Comparison of ENCODE assay signal across 25 mouse cellular contexts in the genomic region with DNA sequence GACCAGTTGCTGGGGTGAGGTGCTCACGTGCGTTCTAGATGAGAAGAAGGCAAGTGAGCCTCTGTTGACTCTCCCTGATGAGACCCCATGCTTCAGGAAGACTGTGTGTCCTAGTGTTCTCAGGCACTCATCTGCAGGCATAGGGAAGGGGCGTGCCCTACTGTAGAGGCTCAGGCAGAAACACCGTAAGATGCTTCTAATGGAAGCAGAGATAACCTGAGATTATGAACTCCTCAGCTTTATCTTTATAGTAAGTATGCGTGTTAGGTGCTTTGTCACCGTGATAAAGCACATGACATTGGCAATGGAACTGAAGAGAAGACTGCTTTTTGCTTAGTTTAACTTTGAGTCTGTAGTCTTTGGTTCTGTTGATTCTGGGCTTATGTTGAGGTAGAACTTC.
DNase-seq lines count a peak whose midpoint lies in the region; ATAC-seq and TF ChIP-seq lines count a peak whose summit lies in the region.
"Had no signal": no experiment of that assay in that cellular context is flagged by ENCODE, and none has a peak within 500 bp of the region (broad histone marks: within the 10 kb centered on the region; RNA-seq: fewer than 3 reads in every experiment).

No protein-coding gene starts in this region.

- no peaks in the 10 kb centered on the region for H3K9me3 ChIP-seq in liver, embryonic 12.5 days (replicated peaks)
- no peaks in the 10 kb centered on the region for H3K9me3 ChIP-seq in liver, postnatal 0 days (ENCODE audit: low read length)
- no peaks in the 10 kb centered on the region for H3K9me3 ChIP-seq in midbrain, embryonic 13.5 days
- H3K9me3 ChIP-seq: heart, embryonic 10.5 days; hindbrain, embryonic 13.5 days; neural tube, embryonic 13.5 days; stomach, embryonic 15.5 days had no signal

- TF ChIP-seq EP300 in liver, postnatal 0 days (IDR thresholded peaks at IDR 0.05; ENCODE audit: low read depth): peak; percentile 35

- no peak overlapping the region for H3K9ac ChIP-seq in liver, embryonic 12.5 days
- no peak overlapping the region for H3K9ac ChIP-seq in liver, postnatal 0 days (replicated peaks)
- H3K9ac ChIP-seq in midbrain, embryonic 13.5 days (replicated peaks): no peak overlapping the region
- H3K9ac ChIP-seq: hindbrain, embryonic 13.5 days; neural tube, embryonic 13.5 days; stomach, embryonic 15.5 days had no signal

- intact Hi-C loops in left cerebral cortex, adult 2 months (cut with DNase I): no loop called here

- H3K27ac ChIP-seq in layer of hippocampus, adult 2 months: peak overlapping the region; percentile 36
- peak overlapping the region; percentile 28 for H3K27ac ChIP-seq in liver, embryonic 12.5 days
- H3K27ac ChIP-seq in liver, postnatal 0 days (ENCODE audit: low read depth): no peak overlapping the region
- H3K27ac ChIP-seq in left cerebral cortex, adult 2 months: no peak overlapping the region
- no peak overlapping the region for H3K27ac ChIP-seq in midbrain, embryonic 13.5 days
- H3K27ac ChIP-seq: heart, embryonic 10.5 days; hindbrain, embryonic 13.5 days; kidney, postnatal 0 days; neural tube, embryonic 13.5 days; stomach, embryonic 15.5 days had no signal

- ATAC-seq in liver, embryonic 12.5 days: peak; percentile 86
- no peak for ATAC-seq in liver, postnatal 0 days
- no peak for ATAC-seq in midbrain, embryonic 13.5 days
- ATAC-seq: forebrain, embryonic 14.5 days; intestine, embryonic 16.5 days; midbrain, embryonic 16.5 days had no signal

- H3K36me3 ChIP-seq in liver, embryonic 12.5 days: no peaks in the 10 kb centered on the region
- H3K36me3 ChIP-seq in liver, postnatal 0 days (replicated peaks; ENCODE audit: insufficient read depth, low read length): no peaks in the 10 kb centered on the region
- H3K36me3 ChIP-seq in midbrain, embryonic 13.5 days: no peaks in the 10 kb centered on the region
- H3K36me3 ChIP-seq: heart, embryonic 10.5 days; hindbrain, embryonic 13.5 days; neural tube, embryonic 13.5 days; stomach, embryonic 15.5 days had no signal

- no peak for DNase-seq in layer of hippocampus, adult 2 months (ENCODE audit: low spot score in 2 of 2)
- no peak for DNase-seq in layer of hippocampus, adult 11-12 months (ENCODE audit: low spot score)
- no peak for DNase-seq in liver, postnatal 0 days
- DNase-seq in left cerebral cortex, adult 2 months (ENCODE audit: extremely low spot score in 1 of 2, low spot score in 2 of 2): no peak
- no peak for DNase-seq in right cerebral cortex, adult 18-20 months
- DNase-seq: adrenal gland, postnatal 36 days; cerebellum, adult 11 months; cerebellum, adult 9-10 months; gastrocnemius, postnatal 25 days; heart, postnatal 4 days; kidney, adult 8-10 months; kidney, postnatal 4 days; lung, postnatal 4 days; right cerebral cortex, postnatal 14 days had no signal

- 0 out of 2 replicates have a peak, but pooled peaks cover 10% of the 10 kb centered on the region for H3K27me3 ChIP-seq in liver, embryonic 12.5 days (replicated peaks)
- H3K27me3 ChIP-seq in liver, postnatal 0 days (ENCODE audit: insufficient read depth, low read length): no peaks in the 10 kb centered on the region
- no peaks in the 10 kb centered on the region for H3K27me3 ChIP-seq in midbrain, embryonic 13.5 days
- H3K27me3 ChIP-seq: hindbrain, embryonic 13.5 days; neural tube, embryonic 13.5 days; stomach, embryonic 15.5 days had no signal

- no peak for TF ChIP-seq CTCF in layer of hippocampus, adult 2 months (conservative IDR thresholded peaks at IDR 0.05)
- no peak for TF ChIP-seq CTCF in liver, postnatal 0 days (IDR thresholded peaks at IDR 0.05; ENCODE audit: low read depth)
- TF ChIP-seq CTCF in left cerebral cortex, adult 2 months (IDR thresholded peaks at IDR 0.05): no peak

- no peak overlapping the region for H3K4me3 ChIP-seq in layer of hippocampus, adult 2 months
- no peak overlapping the region for H3K4me3 ChIP-seq in liver, embryonic 12.5 days
- no peak overlapping the region for H3K4me3 ChIP-seq in liver, postnatal 0 days (ENCODE audit: low read depth, low read length)
- H3K4me3 ChIP-seq in left cerebral cortex, adult 2 months: no peak overlapping the region
- no peak overlapping the region for H3K4me3 ChIP-seq in midbrain, embryonic 13.5 days (replicated peaks)
- H3K4me3 ChIP-seq: heart, embryonic 10.5 days; hindbrain, embryonic 13.5 days; myocyte; neural tube, embryonic 13.5 days; stomach, embryonic 15.5 days had no signal

- H3K4me1 ChIP-seq in liver, embryonic 12.5 days: peaks cover 71% of the 10 kb centered on the region
- peaks cover 25% of the 10 kb centered on the region for H3K4me1 ChIP-seq in liver, postnatal 0 days (ENCODE audit: insufficient read depth)
- peaks cover 22% of the 10 kb centered on the region for H3K4me1 ChIP-seq in midbrain, embryonic 13.5 days (replicated peaks)

- H3K4me2 ChIP-seq in liver, embryonic 12.5 days: peak overlapping the region; percentile 41
- H3K4me2 ChIP-seq in liver, postnatal 0 days (ENCODE audit: low read depth, low read length): no peak overlapping the region
- no peak overlapping the region for H3K4me2 ChIP-seq in midbrain, embryonic 13.5 days (replicated peaks)
- H3K4me2 ChIP-seq: hindbrain, embryonic 13.5 days; neural tube, embryonic 13.5 days; stomach, embryonic 15.5 days had no signal

- 35% methylated on average over 6 of the region's 6 CpGs for WGBS in liver, embryonic 12.5 days (ENCODE audit: insufficient replicate concordance)
- 62% methylated on average over 6 of the region's 6 CpGs for WGBS in liver, postnatal 0 days (ENCODE audit: insufficient replicate concordance)
- 91% methylated on average over 6 of the region's 6 CpGs for WGBS in midbrain, embryonic 13.5 days

Comparison
In these comparisons a context has a peak if more than half of its experiments do, and no peak if none do; other contexts are left out.
1. H3K27ac ChIP-seq: peak in layer of hippocampus, adult 2 months (single experiment) and liver, embryonic 12.5 days (single experiment); none in liver, postnatal 0 days (single experiment), left cerebral cortex, adult 2 months (single experiment) and midbrain, embryonic 13.5 days (single experiment).